In the genomic region with DNA sequence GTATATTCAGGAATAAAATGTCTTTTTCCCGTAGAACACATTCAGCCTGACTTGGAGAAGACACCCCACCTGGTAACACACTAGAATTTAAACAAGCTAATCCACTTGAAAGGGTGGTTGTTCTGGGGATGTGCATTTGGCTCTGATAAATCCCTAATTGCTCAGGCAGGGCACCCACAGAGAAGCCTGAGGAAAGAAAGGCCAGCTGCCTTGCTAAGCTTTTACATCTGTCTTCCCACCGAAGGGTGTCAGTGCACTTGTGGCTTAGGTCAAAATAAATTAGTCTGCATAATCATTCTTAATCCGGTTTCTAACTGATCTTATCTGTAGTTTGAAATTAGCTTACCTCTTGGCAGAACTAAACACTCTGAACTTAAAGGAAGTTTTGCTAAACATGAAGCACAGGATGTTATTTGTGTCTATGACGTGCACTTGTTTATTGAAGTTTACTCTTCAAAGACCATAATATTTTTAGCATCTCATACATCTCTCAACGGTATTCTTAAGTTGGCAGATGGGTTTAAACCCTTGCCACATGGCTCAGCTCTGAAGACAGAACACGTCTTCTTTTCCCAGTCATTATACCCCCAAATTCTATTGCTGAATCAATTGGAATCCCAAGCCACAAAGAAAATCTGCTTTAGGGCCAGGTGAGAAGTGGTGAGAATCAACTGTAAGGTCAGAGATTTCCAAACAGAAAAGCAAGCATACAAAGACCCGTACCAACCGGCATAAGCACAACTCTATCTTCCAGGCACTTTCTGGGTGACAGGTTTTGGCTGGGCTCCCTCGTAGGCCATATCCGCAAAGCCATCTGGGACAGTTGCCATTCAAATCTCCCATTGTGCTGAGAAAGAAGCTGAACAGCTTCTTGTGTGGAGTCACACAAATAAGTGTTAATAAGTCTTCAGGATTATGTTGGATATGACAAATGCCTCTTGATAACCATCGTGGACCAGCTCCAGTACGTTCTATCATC, we compare ENCODE assay signal across 10 mouse cellular contexts.
DNase-seq lines count a peak whose midpoint lies in the region; ATAC-seq and TF ChIP-seq lines count a peak whose summit lies in the region.
"Had no signal": no experiment of that assay in that cellular context is flagged by ENCODE, and none has a peak within 500 bp of the region (broad histone marks: within the 10 kb centered on the region; RNA-seq: fewer than 3 reads in every experiment).

No protein-coding gene starts in this region.

- H3K9ac ChIP-seq in hindbrain, postnatal 0 days (replicated peaks; ENCODE audit: low read length), result no peak overlapping the region
- no peak overlapping the region for H3K9ac ChIP-seq in hindbrain, embryonic 16.5 days (ENCODE audit: low read depth, low read length)
- H3K9ac ChIP-seq in forebrain, embryonic 14.5 days (ENCODE audit: low read length), result no peak overlapping the region
- H3K9ac ChIP-seq: embryonic facial prominence, embryonic 15.5 days had no signal

- H3K4me2 ChIP-seq in hindbrain, postnatal 0 days (ENCODE audit: low read depth, low read length), result no peak overlapping the region
- H3K4me2 ChIP-seq in hindbrain, embryonic 16.5 days (ENCODE audit: low read length), result no peak overlapping the region
- no peak overlapping the region for H3K4me2 ChIP-seq in forebrain, embryonic 14.5 days (ENCODE audit: low read length)
- H3K4me2 ChIP-seq: embryonic facial prominence, embryonic 15.5 days had no signal

- TF ChIP-seq CTCF in hindbrain, postnatal 0 days (IDR thresholded peaks at IDR 0.05; ENCODE audit: low read depth), result no peak

- H3K4me3 ChIP-seq in hindbrain, postnatal 0 days (ENCODE audit: low read length), result no peak overlapping the region
- no peak overlapping the region for H3K4me3 ChIP-seq in hindbrain, embryonic 16.5 days (ENCODE audit: low read length)
- no peak overlapping the region for H3K4me3 ChIP-seq in forebrain, embryonic 14.5 days (ENCODE audit: low read depth, low read length)
- H3K4me3 ChIP-seq: embryonic facial prominence, embryonic 15.5 days had no signal

- H3K9me3 ChIP-seq in hindbrain, postnatal 0 days (ENCODE audit: low read length), result no peaks in the 10 kb centered on the region
- no peaks in the 10 kb centered on the region for H3K9me3 ChIP-seq in hindbrain, embryonic 16.5 days (ENCODE audit: control insufficient read depth, low read length)
- no peaks in the 10 kb centered on the region for H3K9me3 ChIP-seq in forebrain, embryonic 14.5 days (replicated peaks; ENCODE audit: control insufficient read depth, low read length)
- H3K9me3 ChIP-seq: embryonic facial prominence, embryonic 15.5 days had no signal

- H3K27me3 ChIP-seq in hindbrain, postnatal 0 days (ENCODE audit: insufficient read depth, low read length), result no peaks in the 10 kb centered on the region
- H3K27me3 ChIP-seq in hindbrain, embryonic 16.5 days (replicated peaks; ENCODE audit: control insufficient read depth, insufficient read depth, low read length), result no peaks in the 10 kb centered on the region
- no peaks in the 10 kb centered on the region for H3K27me3 ChIP-seq in forebrain, embryonic 14.5 days (replicated peaks; ENCODE audit: control insufficient read depth, insufficient read depth, low read length)
- H3K27me3 ChIP-seq: embryonic facial prominence, embryonic 15.5 days had no signal

- H3K4me1 ChIP-seq in hindbrain, postnatal 0 days (ENCODE audit: insufficient read depth, low read length), result no peaks in the 10 kb centered on the region
- H3K4me1 ChIP-seq in hindbrain, embryonic 16.5 days (ENCODE audit: control insufficient read depth, insufficient read depth, low read depth, low read length), result no peaks in the 10 kb centered on the region
- H3K4me1 ChIP-seq in forebrain, embryonic 14.5 days (ENCODE audit: control insufficient read depth, insufficient read depth, low read length), result no peaks in the 10 kb centered on the region; the same call in 1 of the 2 replicates
- H3K4me1 ChIP-seq: embryonic facial prominence, embryonic 15.5 days had no signal

- WGBS in hindbrain, postnatal 0 days, result 42% methylated on average over 12 of the region's 12 CpGs
- 52% methylated on average over 12 of the region's 12 CpGs for whole genome bisulfite sequencing in hindbrain, embryonic 16.5 days
- WGBS in forebrain, embryonic 14.5 days, result 38% methylated on average over 12 of the region's 12 CpGs

- 0 out of 2 replicates have a peak, but pooled peaks have one; percentile 49 for ATAC-seq in hindbrain, postnatal 0 days
- no peak; the same call in 1 of the 2 replicates for ATAC-seq in hindbrain, embryonic 16.5 days
- ATAC-seq in activated CD4-positive, CD25-positive, alpha-beta regulatory T cell, adult 4 months, result peak; percentile 97
- peak; percentile 40; the same call in 1 of the 2 replicates for ATAC-seq in forebrain, embryonic 14.5 days

- DNase-seq in hindbrain, postnatal 0 days (ENCODE audit: low spot score), result peak; percentile 47
- peak; percentile 31 for DNase-seq in forebrain, embryonic 14.5 days (ENCODE audit: low spot score)
- peak; percentile 63 to 80 for DNase-seq in lung, postnatal 4 days
- no peak for DNase-seq in neural tube, embryonic 10.5 days (ENCODE audit: extremely low spot score, low spot score)
- no peak for DNase-seq in MN1 (ENCODE audit: low spot score)
- DNase-seq in urinary bladder, postnatal 25 days (ENCODE audit: low spot score), result no peak
- DNase-seq: adrenal gland, postnatal 36 days had no signal

- no peak overlapping the region for H3K27ac ChIP-seq in hindbrain, postnatal 0 days
- H3K27ac ChIP-seq in hindbrain, embryonic 16.5 days (ENCODE audit: low read depth, low read length), result no peak overlapping the region; the same call in 1 of the 2 replicates
- H3K27ac ChIP-seq in forebrain, embryonic 14.5 days (ENCODE audit: low read depth, low read length), result no peak overlapping the region
- H3K27ac ChIP-seq: embryonic facial prominence, embryonic 15.5 days had no signal

- H3K36me3 ChIP-seq in hindbrain, postnatal 0 days (ENCODE audit: insufficient read depth, low read length), result no peaks in the 10 kb centered on the region
- no peaks in the 10 kb centered on the region for H3K36me3 ChIP-seq in hindbrain, embryonic 16.5 days (ENCODE audit: control insufficient read depth, insufficient read depth, low read length)
- H3K36me3 ChIP-seq in forebrain, embryonic 14.5 days (ENCODE audit: control insufficient read depth, insufficient read depth, low read length), result no peaks in the 10 kb centered on the region
- H3K36me3 ChIP-seq: embryonic facial prominence, embryonic 15.5 days had no signal

Comparison
In these comparisons a context has a peak if more than half of its experiments do, and no peak if none do; other contexts are left out.
1. DNase-seq: peak in hindbrain, postnatal 0 days (single experiment), forebrain, embryonic 14.5 days (single experiment) and lung, postnatal 4 days (2 of 2); none in neural tube, embryonic 10.5 days (single experiment), MN1 (single experiment) and urinary bladder, postnatal 25 days (single experiment).